Mouse (Mus musculus): ENCODE results near the gene Sap30l.
"Not testable (repeated sequence)": the region's sequence is repeated elsewhere in the genome, so short reads cannot be mapped to it uniquely, and the experiment has no call there.

Sap30l gene

GRCm38 (mm10) chr11:57831861-57832260, 30.4 kb downstream of the Sap30l start:
- DNase-seq (ENCODE audit: low spot score), result peak; percentile 83

GRCm38 (mm10) chr11:57832552-57833201, 31.2 kb downstream of the Sap30l start, which contains the start of gene Hand1:
Gene Hand1 (minus strand): TSS chr11:57832818.
- peak; percentile 45 for DNase-seq (ENCODE audit: low spot score)

- DNase-seq (ENCODE audit: low spot score), result no peak
These were observed 32.0 kb downstream of the Sap30l start for GRCm38 (mm10) chr11:57833296-57833977.

- no peak for DNase-seq (ENCODE audit: low spot score)
These were observed 32.6 kb downstream of the Sap30l start for GRCm38 (mm10) chr11:57834031-57834430.

GRCm38 (mm10) chr11:57835331-57835730, 33.9 kb downstream of the Sap30l start:
- DNase-seq (ENCODE audit: low spot score), result no peak

- DNase-seq (ENCODE audit: low spot score), result no peak
These were observed 34.5 kb downstream of the Sap30l start for GRCm38 (mm10) chr11:57835931-57836330.

GRCm38 (mm10) chr11:57836401-57836800, 35.0 kb downstream of the Sap30l start:
- DNase-seq (ENCODE audit: low spot score), result no peak

GRCm38 (mm10) chr11:57836872-57837680, 35.6 kb downstream of the Sap30l start:
- DNase-seq (ENCODE audit: low spot score), result no peak

GRCm38 (mm10) chr11:57837861-57838680, 36.6 kb downstream of the Sap30l start:
- DNase-seq (ENCODE audit: low spot score), result no peak

GRCm38 (mm10) chr11:57840986-57841385, 39.5 kb downstream of the Sap30l start:
- DNase-seq (ENCODE audit: low spot score), result no peak

- no peak for DNase-seq (ENCODE audit: low spot score)
These were observed 40.0 kb downstream of the Sap30l start for GRCm38 (mm10) chr11:57841391-57841790.

GRCm38 (mm10) chr11:57846421-57847363, 45.3 kb downstream of the Sap30l start:
- not testable (repeated sequence) for DNase-seq (ENCODE audit: low spot score)

GRCm38 (mm10) chr11:57847396-57847795, 46.0 kb downstream of the Sap30l start:
- no peak for DNase-seq (ENCODE audit: low spot score)

- DNase-seq (ENCODE audit: low spot score), result peak; percentile 49
These were observed 48.9 kb downstream of the Sap30l start for GRCm38 (mm10) chr11:57850298-57850697.

GRCm38 (mm10) chr11:57850931-57851330, 49.5 kb downstream of the Sap30l start:
- DNase-seq (ENCODE audit: low spot score), result peak; percentile 74

- DNase-seq (ENCODE audit: low spot score), result no peak
These were observed 52.1 kb downstream of the Sap30l start for GRCm38 (mm10) chr11:57853571-57853970.

- no peak for DNase-seq (ENCODE audit: low spot score)
These were observed 56.3 kb downstream of the Sap30l start for GRCm38 (mm10) chr11:57857709-57858108.

All from yolk sac, embryonic 10.5 days (tissue).